Mouse (Mus musculus) liver, adult 2 months (tissue): ENCODE measurements around the gene Fam227a.

Source experiments
- CTCF ChIP-seq: fragments of 200-500 bp; IDR thresholded peaks from 2 replicates; pipeline ENCODE4 v1.5.1; 2011; ENCODE audit warnings: low read depth, low read length, control low read depth
- POLR2A ChIP-seq: fragments of 200-500 bp; IDR thresholded peaks from 2 replicates; pipeline ENCODE4 v1.6.1; 2011; ENCODE audit warnings: low read length, control low read depth; ENCODE audit not compliant: insufficient read depth; ENCODE audit errors: extremely low read depth

DNA sequence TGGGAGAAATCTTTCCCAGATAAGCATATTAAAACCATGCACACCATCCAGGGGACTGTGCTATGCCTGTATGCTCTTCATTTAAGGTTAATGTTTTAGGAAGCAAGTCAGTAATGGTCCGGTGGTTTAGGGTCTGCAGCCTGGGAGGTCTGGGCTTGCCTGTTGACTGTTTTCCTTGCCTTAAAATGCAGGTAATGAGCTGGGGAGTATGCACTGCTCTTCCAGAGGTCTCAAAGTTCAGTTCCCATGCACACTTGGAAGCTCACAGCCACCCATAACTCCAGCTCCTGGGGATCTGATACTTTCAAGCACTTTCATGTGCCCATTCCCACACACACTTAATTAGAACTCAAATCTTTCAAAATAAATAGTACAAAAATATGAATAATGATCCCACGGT lies 37.8 kb upstream of the Fam227a start:
- TF ChIP-seq CTCF (no peak), POLR2A (no peak)
